Mouse (Mus musculus) brain, embryonic 14.5 days (tissue): ENCODE data around the gene Ccdc33. TPM values are rescaled to one million over a fixed set of nuclear protein-coding genes. Genes with fewer than 3 reads are reported as not detected.

Source experiments
- DNase-seq: peaks from one replicate; pipeline ENCODE4 v3.0.0-alpha.2; 2011; ENCODE audit warnings: low read depth
- CTCF ChIP-seq: fragments of 200-500 bp; IDR thresholded peaks from 2 replicates; pipeline ENCODE4 v1.5.1; 2012; ENCODE audit warnings: inconsistent platforms, mild to moderate bottlenecking, moderate library complexity, borderline replicate concordance; ENCODE audit not compliant: insufficient read depth, insufficient read length; ENCODE audit errors: extremely low read depth
- POLR2A ChIP-seq: fragments of 200-500 bp; IDR thresholded peaks from 2 replicates; pipeline ENCODE4 v1.6.1; 2012; ENCODE audit warnings: mild to moderate bottlenecking, inconsistent platforms, borderline replicate concordance; ENCODE audit not compliant: poor library complexity, insufficient read depth, insufficient read length, severe bottlenecking; ENCODE audit errors: extremely low read depth
- polyA plus RNA-seq: library from polyadenylated mRNA; depleted of rRNA; stranded (reverse); fragments of >200 nt; gene quantifications from 2 replicates; pipeline ENCODE4 v1.2.3, GENCODE M21; 2012

Gene Ccdc33
- polyA plus RNA-seq, 1 experiment: 0.89 TPM

GRCm38 (mm10) chr9:58051937-58052336 lies 66.7 kb downstream of the Ccdc33 start:
- no peak for TF ChIP-seq POLR2A
- TF ChIP-seq CTCF: peak; percentile 52; the same call in 1 of the 2 replicates
- DNase-seq: peak; percentile 76

- no peak for DNase-seq
- no peak for TF ChIP-seq POLR2A
- no peak for TF ChIP-seq CTCF
Measured at GRCm38 (mm10) chr9:58049861-58050260, 68.8 kb downstream of the Ccdc33 start.

- peak; percentile 85 for DNase-seq
- TF ChIP-seq POLR2A (no peak), CTCF (no peak)
Measured at GRCm38 (mm10) chr9:58049186-58049585, 69.4 kb downstream of the Ccdc33 start.

- no peak for TF ChIP-seq CTCF
- no peak for TF ChIP-seq POLR2A
- DNase-seq: peak; percentile 96
Measured at GRCm38 (mm10) chr9:58048621-58049020, 70.0 kb downstream of the Ccdc33 start.

GRCm38 (mm10) chr9:58047061-58047460 lies 71.6 kb downstream of the Ccdc33 start:
- no peak for DNase-seq
- no peak for TF ChIP-seq CTCF
- TF ChIP-seq POLR2A: no peak

- peak; percentile 84 for DNase-seq
- TF ChIP-seq CTCF: no peak
- no peak for TF ChIP-seq POLR2A
Measured at GRCm38 (mm10) chr9:58045646-58046045, 73.0 kb downstream of the Ccdc33 start.

- no peak for TF ChIP-seq POLR2A
- no peak for TF ChIP-seq CTCF
- peak; percentile 94 for DNase-seq
Measured at GRCm38 (mm10) chr9:58044828-58045227, 73.8 kb downstream of the Ccdc33 start.

- DNase-seq: peak; percentile 37
- no peak for TF ChIP-seq CTCF
- no peak for TF ChIP-seq POLR2A
Measured at GRCm38 (mm10) chr9:58043496-58044017, 75.1 kb downstream of the Ccdc33 start.

- no peak for TF ChIP-seq POLR2A
- no peak for TF ChIP-seq CTCF
- DNase-seq: peak; percentile 48
Measured at GRCm38 (mm10) chr9:58042391-58042790, 76.2 kb downstream of the Ccdc33 start.

GRCm38 (mm10) chr9:58040977-58041376 lies 77.6 kb downstream of the Ccdc33 start:
- peak; percentile 87 for DNase-seq
- TF ChIP-seq CTCF (no peak), POLR2A (no peak)

- TF ChIP-seq CTCF (peak; percentile 98), POLR2A (no peak)
- DNase-seq: peak; percentile 93
Measured at GRCm38 (mm10) chr9:58038500-58039168, 80.0 kb downstream of the Ccdc33 start.

GRCm38 (mm10) chr9:58036961-58037360 lies 81.7 kb downstream of the Ccdc33 start:
- DNase-seq: no peak
- TF ChIP-seq CTCF (no peak), POLR2A (no peak)
